In the genomic region with DNA sequence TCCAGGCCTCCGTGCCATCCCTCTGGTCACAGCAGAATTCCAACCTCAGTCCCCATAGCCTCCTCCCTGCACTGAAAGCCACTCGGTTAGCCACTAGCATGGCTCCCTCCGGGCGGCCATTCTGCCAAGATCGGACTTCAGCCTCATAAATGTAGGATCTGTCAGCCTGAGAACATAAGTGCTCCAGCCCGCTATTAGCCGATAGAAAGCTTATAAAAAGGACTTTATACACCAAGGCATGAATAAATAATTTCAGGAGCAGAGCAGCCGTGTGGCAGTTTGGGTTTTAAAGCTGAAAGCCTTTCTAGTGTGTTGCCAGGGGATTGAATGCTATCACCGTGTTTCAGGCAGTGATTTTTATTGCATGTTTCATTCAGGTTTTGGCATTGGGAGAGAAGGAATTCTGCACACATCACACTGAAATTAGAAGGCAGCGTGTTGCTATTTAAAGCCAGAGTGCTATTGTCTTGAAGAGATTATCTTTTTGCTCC, we compare ENCODE assay signal across 11 mouse cellular contexts.
DNase-seq lines count a peak whose midpoint lies in the region; ATAC-seq and TF ChIP-seq lines count a peak whose summit lies in the region.
"Had no signal": no experiment of that assay in that cellular context is flagged by ENCODE, and none has a peak within 500 bp of the region (broad histone marks: within the 10 kb centered on the region; RNA-seq: fewer than 3 reads in every experiment).

No protein-coding gene starts in this region.

- ATAC-seq in midbrain, embryonic 13.5 days, result peak; percentile 70
- 0 out of 2 replicates have a peak, but pooled peaks have one; percentile 43 for ATAC-seq in hindbrain, postnatal 0 days

- intact Hi-C loops in heart, postnatal 10 days (cut with DNase I), result loop anchor here (5.0 kb wide), 2 partner anchors 183 to 298 kb away; no protein-coding TSS in a partner anchor

- no peak for DNase-seq in heart, embryonic 10.5 days (ENCODE audit: low spot score)
- DNase-seq in heart, postnatal 10 days, result no peak
- DNase-seq in midbrain, embryonic 10.5 days (ENCODE audit: low spot score), result no peak
- DNase-seq in hindbrain, postnatal 0 days (ENCODE audit: low spot score), result peak; percentile 44
- DNase-seq in telencephalon, adult 2 months (ENCODE audit: low read depth, low spot score), result peak; percentile 13
- DNase-seq in lung, postnatal 25 days (ENCODE audit: low spot score), result no peak
- DNase-seq in layer of hippocampus, adult 11-12 months (ENCODE audit: low spot score), result no peak
- DNase-seq: gastrocnemius, postnatal 25 days; kidney, postnatal 36 days; lung, adult 2 months had no signal

- peak overlapping the region; percentile 39 for H3K4me2 ChIP-seq in midbrain, embryonic 13.5 days (replicated peaks)
- peak overlapping the region; percentile 36 for H3K4me2 ChIP-seq in hindbrain, postnatal 0 days (ENCODE audit: low read depth, low read length)

- no peaks in the 10 kb centered on the region for H3K36me3 ChIP-seq in heart, embryonic 10.5 days
- no peaks in the 10 kb centered on the region for H3K36me3 ChIP-seq in midbrain, embryonic 13.5 days
- H3K36me3 ChIP-seq in midbrain, embryonic 10.5 days, result no peaks in the 10 kb centered on the region
- no peaks in the 10 kb centered on the region for H3K36me3 ChIP-seq in hindbrain, postnatal 0 days (ENCODE audit: insufficient read depth, low read length)

- 0 out of 2 replicates have a peak overlapping the region, but pooled peaks have one; percentile 12 for H3K9ac ChIP-seq in midbrain, embryonic 13.5 days (replicated peaks)
- peak overlapping the region; percentile 17; the same call in 1 of the 2 replicates for H3K9ac ChIP-seq in hindbrain, postnatal 0 days (replicated peaks; ENCODE audit: low read length)

- no peaks in the 10 kb centered on the region for H3K27me3 ChIP-seq in heart, embryonic 10.5 days (ENCODE audit: insufficient read depth, poor library complexity, severe bottlenecking)
- no peaks in the 10 kb centered on the region for H3K27me3 ChIP-seq in midbrain, embryonic 13.5 days
- no peaks in the 10 kb centered on the region; the same call in 1 of the 2 replicates for H3K27me3 ChIP-seq in midbrain, embryonic 10.5 days (ENCODE audit: low read depth, poor library complexity, severe bottlenecking)
- no peaks in the 10 kb centered on the region for H3K27me3 ChIP-seq in hindbrain, postnatal 0 days (ENCODE audit: insufficient read depth, low read length)

- H3K27ac ChIP-seq in heart, embryonic 10.5 days, result peak overlapping the region; percentile 69; the same call in 1 of the 2 replicates
- H3K27ac ChIP-seq in midbrain, embryonic 13.5 days, result peak overlapping the region; percentile 86
- H3K27ac ChIP-seq in midbrain, embryonic 10.5 days (replicated peaks), result no peak overlapping the region; the same call in 1 of the 2 replicates
- peak overlapping the region; percentile 70 for H3K27ac ChIP-seq in hindbrain, postnatal 0 days

- H3K4me3 ChIP-seq in heart, embryonic 10.5 days, result no peak overlapping the region
- H3K4me3 ChIP-seq in midbrain, embryonic 13.5 days (replicated peaks), result no peak overlapping the region
- H3K4me3 ChIP-seq in midbrain, embryonic 10.5 days, result no peak overlapping the region
- no peak overlapping the region for H3K4me3 ChIP-seq in hindbrain, postnatal 0 days (ENCODE audit: low read length)

- H3K9me3 ChIP-seq in heart, embryonic 10.5 days, result no peaks in the 10 kb centered on the region
- no peaks in the 10 kb centered on the region for H3K9me3 ChIP-seq in midbrain, embryonic 13.5 days
- H3K9me3 ChIP-seq in midbrain, embryonic 10.5 days (replicated peaks), result no peaks in the 10 kb centered on the region
- no peaks in the 10 kb centered on the region for H3K9me3 ChIP-seq in hindbrain, postnatal 0 days (ENCODE audit: low read length)

- 74% methylated on average over 10 of the region's 10 CpGs for WGBS in heart, embryonic 10.5 days
- 38% methylated on average over 10 of the region's 10 CpGs for WGBS in midbrain, embryonic 13.5 days
- WGBS in midbrain, embryonic 10.5 days, result 83% methylated on average over 10 of the region's 10 CpGs
- whole genome bisulfite sequencing in hindbrain, postnatal 0 days, result 29% methylated on average over 10 of the region's 10 CpGs

- no peak for TF ChIP-seq CTCF in hindbrain, postnatal 0 days (IDR thresholded peaks at IDR 0.05; ENCODE audit: low read depth)

- H3K4me1 ChIP-seq in heart, embryonic 10.5 days, result peaks cover 26% of the 10 kb centered on the region
- H3K4me1 ChIP-seq in midbrain, embryonic 13.5 days (replicated peaks), result peaks cover 19% of the 10 kb centered on the region
- peaks cover 8% of the 10 kb centered on the region; the same call in 1 of the 2 replicates for H3K4me1 ChIP-seq in midbrain, embryonic 10.5 days
- peaks cover 9% of the 10 kb centered on the region; the same call in 1 of the 2 replicates for H3K4me1 ChIP-seq in hindbrain, postnatal 0 days (ENCODE audit: insufficient read depth, low read length)

Comparison
In these comparisons a context has a peak if more than half of its experiments do, and no peak if none do; other contexts are left out.
1. DNase-seq: peak in hindbrain, postnatal 0 days (single experiment) and telencephalon, adult 2 months (single experiment); none in heart, embryonic 10.5 days (single experiment), heart, postnatal 10 days (0 of 2), midbrain, embryonic 10.5 days (single experiment), lung, postnatal 25 days (single experiment) and layer of hippocampus, adult 11-12 months (single experiment).